Mouse (Mus musculus): Measurements from ENCODE around the gene Nfatc2.

Gene Nfatc2

GRCm38 (mm10) chr2:168532061-168532833 is 69.2 kb downstream of the Nfatc2 start:
- 52% methylated on average over 15 of the region's 15 CpGs for WGBS

GRCm38 (mm10) chr2:168528551-168528950 is 72.9 kb downstream of the Nfatc2 start:
- 93% methylated on average over 8 of the region's 8 CpGs for WGBS

- 90% methylated on average over 10 of the region's 10 CpGs for WGBS
Measured at GRCm38 (mm10) chr2:168527430-168527792, 74.0 kb downstream of the Nfatc2 start.

- WGBS = 86% methylated on average over 18 of the region's 18 CpGs
Measured at GRCm38 (mm10) chr2:168526547-168527429, 74.7 kb downstream of the Nfatc2 start.

GRCm38 (mm10) chr2:168525391-168526154 is 75.9 kb downstream of the Nfatc2 start:
- 19% methylated on average over 17 of the region's 17 CpGs for WGBS

DNA sequence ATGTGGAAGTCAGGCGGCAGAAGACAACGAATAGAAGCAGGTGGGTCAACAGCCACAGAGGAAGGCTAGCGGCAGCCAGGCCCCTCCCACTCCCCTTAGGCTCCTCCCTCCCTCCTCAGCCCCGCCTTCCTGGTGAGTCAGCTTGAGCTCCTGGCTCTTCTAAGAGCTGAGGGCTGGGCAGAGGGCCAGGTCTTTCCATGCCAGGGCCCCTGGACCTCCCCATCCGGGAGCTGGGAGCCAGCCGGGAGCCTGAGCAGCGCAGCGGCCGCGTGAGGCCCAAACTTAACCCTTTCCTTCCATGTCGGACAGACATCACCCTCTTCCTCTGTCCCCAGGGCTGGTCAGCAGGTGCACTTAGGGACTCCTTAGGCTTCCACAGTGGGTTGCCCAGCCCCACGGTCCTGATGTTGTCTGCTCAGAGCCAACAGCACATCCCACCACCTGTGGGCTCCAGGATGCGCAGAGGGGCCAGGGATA is 76.5 kb downstream of the Nfatc2 start:
- WGBS = 16% methylated on average over 13 of the region's 13 CpGs

- WGBS = 82% methylated on average over 3 of the region's 3 CpGs
Measured at GRCm38 (mm10) chr2:168522247-168522646, 79.2 kb downstream of the Nfatc2 start.

- WGBS = 89% methylated on average over 7 of the region's 7 CpGs
Measured at GRCm38 (mm10) chr2:168520771-168521170, 80.7 kb downstream of the Nfatc2 start.

DNA sequence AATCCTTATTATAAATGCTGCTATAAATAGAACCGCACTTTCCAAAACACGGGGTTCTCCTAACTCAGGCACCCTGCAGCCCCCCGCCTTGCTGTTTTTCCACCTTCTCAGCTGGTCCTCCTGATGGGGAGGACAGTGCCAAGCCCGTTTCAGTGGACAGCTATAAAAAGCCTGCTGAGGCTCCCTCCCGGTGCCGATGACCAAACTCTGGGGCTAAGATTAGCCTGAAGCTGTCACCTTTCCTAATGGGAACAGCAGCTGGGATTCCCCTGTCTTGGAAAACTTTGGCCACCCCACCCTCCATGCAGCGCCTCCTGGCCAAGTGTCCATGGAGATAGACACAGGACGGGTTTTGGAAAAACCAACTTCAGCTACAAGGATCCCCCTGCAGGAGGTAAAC is 81.9 kb downstream of the Nfatc2 start:
- 74% methylated on average over 8 of the region's 8 CpGs for WGBS

DNA sequence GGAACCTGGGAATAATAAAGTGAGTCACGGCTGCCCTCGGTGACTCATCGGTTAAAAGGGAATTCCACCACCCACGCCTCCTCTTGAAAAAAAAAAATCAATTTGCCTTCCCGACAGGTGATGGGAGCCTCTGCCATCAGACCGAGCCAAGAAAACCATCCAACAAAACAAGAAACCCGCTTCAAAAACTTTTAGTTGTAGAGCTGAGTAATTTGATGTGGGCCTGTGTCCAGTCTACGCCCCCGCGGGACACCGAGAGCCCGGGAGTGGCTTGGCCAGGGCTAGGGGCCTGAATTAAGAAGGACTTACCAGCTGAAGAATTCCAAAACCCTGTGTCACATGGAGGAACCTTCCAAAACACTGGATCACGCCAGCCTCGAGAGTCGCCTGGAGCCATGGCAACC is 83.2 kb downstream of the Nfatc2 start:
- 56% methylated on average over 15 of the region's 15 CpGs for WGBS

DNA sequence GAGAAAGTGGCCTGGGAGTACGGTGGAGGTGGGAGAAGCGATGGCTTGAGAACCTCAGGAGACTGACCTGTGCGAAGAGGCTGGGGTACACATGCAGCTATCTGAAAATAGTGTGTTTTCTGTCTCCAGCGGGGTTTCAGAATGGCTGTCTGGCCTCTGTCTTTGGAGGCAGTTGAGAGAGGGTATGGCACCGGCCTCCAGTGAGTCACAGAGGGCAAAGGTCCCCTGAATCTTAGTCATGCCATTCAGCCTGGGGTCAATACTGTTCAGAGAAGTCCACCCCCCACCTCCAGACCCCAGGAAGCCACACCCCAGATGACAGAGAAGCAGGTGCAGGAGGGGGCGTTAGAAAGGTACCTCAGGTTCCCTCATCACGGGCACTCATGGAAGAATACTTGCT is 83.7 kb downstream of the Nfatc2 start:
- 90% methylated on average over 7 of the region's 7 CpGs for WGBS

GRCm38 (mm10) chr2:168516717-168517116 is 84.7 kb downstream of the Nfatc2 start:
- WGBS = 92% methylated on average over 7 of the region's 7 CpGs

DNA sequence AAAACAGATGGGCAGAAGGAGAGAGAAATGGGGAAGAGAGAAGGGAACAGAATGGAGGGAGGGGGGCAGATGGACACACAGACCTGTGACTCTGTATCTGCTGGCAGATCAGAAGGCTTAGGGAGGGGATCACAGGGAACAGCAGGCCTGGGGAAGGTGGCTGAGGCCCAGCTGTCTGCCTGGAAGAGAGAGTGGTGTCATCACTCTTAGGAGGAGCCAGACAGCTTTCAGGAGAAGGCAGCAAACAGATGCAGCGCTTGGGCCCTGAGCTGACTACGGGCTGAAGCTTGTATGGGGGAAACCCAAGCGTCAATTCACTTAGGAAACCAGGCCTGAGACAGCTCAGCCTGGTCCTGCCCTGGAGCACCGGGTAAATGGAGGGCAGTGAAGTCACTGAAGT is 86.0 kb downstream of the Nfatc2 start:
- WGBS = 91% methylated on average over 4 of the region's 4 CpGs

- WGBS = 89% methylated on average over 5 of the region's 5 CpGs
Measured at GRCm38 (mm10) chr2:168514131-168514530, 87.3 kb downstream of the Nfatc2 start.

DNA sequence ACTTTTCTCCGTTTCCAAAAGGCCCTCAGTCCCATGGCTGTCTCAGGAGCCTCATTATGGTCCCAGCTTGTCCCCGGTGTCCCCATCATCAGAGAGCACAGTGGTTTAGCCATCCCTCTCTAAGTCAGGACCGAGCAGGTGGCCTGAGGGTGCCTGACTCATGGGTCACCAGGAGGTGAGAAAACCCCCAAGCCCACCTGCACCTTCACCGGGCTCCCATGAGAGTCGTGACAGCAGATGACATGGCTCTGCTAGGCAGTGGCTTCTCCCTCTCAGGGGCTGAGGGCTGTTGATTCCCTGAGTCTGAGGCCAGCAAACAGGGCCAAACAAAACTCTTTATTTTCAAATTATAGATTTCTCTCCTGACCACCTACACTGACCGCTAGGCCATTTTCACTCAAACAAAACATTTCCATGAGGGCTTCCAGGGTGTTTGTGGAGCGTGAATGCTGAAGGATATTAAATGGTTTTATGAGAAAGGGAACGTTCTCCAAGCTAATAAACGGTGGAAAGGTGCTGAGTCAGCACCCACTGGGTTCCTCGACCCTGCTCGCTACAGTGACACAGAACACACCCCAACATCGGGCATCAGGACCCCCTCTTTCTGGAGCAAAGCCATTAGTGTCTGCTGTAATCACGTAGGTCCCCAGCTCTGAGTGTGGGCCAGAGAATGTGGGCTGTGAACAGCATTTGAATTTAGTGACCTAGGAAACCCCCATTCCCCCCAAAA is 92.8 kb downstream of the Nfatc2 start:
- 90% methylated on average over 13 of the region's 13 CpGs for WGBS

DNA sequence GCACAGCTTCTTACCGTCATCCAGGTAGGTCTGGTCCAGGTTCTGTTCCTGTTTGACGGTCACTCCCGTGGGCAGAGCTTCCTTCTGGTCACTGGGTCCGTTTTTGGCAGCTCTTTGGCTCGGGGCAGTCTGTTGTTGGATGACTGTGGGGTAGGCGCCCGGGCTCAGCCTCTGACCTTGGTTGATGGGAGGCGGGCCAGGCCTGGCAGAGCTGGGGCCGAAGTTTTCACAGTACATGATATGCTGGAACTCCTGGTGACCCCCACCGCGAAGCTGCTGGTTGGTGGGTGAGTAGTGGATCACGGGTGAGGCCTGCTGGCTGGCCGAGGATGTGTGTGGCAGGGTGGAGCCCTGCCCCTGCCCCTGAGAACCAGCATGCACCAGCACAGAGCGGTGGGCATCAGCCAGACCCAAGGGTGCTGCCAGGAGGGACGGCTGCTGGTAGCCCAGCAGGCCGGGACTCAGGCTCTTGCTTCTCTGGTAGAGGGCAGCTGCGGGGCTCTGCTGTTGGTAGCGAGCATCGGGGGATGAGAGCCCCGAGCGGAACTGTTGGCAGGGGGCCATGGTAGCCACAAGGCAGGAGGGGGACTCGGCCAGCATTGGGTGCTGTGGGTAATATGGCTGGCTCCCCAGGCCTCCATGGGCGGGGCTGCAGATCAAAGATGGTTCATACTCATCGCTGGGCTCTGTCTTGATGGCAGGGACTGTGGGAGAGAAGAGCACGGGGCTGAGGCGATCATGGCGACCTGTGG is 96.8 kb downstream of the Nfatc2 start:
- 80% methylated on average over 27 of the region's 27 CpGs for WGBS

- 71% methylated on average over 6 of the region's 6 CpGs for WGBS
Measured at GRCm38 (mm10) chr2:168503735-168504134, 97.7 kb downstream of the Nfatc2 start.

DNA sequence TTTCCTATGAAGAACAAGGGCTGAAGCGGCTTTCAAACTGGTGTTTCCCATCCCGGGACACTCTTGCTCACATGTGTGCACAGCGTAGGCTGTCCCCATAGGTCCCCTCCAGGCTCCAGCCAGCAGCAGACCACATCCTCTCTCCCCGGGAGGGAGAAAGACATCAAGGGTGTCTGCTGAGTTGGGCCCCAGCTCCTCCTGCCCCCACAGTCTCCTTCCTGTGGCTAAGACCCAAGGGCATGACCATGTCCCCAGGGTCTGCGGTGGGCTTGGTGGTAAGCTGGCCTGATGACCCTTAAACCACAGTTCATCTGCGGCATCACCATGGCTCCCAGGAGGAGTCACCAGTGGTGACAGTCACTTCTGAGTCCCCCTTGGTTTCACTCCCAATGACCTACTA is 100.7 kb downstream of the Nfatc2 start:
- 91% methylated on average over 6 of the region's 6 CpGs for WGBS

- 76% methylated on average over 6 of the region's 6 CpGs for WGBS
Measured at GRCm38 (mm10) chr2:168500244-168500643, 101.2 kb downstream of the Nfatc2 start.

DNA sequence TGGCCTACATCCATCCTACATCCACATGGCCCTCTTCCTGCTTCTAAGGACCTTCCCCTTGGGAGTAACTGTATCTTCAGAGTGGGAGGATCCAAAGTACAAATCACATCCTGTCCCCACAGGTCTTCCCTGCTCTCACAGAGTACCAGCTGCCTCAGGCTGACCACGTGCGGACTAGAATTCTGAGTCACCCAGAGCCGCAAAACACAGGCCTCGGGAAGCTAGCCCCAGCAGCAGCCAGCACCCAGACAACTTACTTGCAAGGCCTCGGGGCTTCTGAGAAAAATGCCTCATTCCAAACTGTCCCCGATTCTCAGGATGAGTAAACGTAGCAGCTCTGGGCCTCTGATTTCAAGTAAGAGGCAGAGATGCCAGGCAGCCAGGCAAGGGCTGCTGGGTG is 109.7 kb downstream of the Nfatc2 start:
- WGBS = 54% methylated on average over 7 of the region's 7 CpGs

- WGBS = 96% methylated on average over 13 of the region's 13 CpGs
Measured at GRCm38 (mm10) chr2:168489953-168490352, 111.5 kb downstream of the Nfatc2 start.

Data from cerebral cortex, adult 2 months (tissue).